Comparison of ENCODE assay signal across 8 mouse cellular contexts in genomic region chr16:38558221-38558748, GRCm38 (mm10). TPM values are rescaled to one million over a fixed set of nuclear protein-coding genes. Genes with fewer than 3 reads are reported as not detected.
DNase-seq lines count a peak whose midpoint lies in the region; ATAC-seq and TF ChIP-seq lines count a peak whose summit lies in the region.

TSS of gene Tmem39a (plus strand) at chr16:38558698.

- H3K9ac ChIP-seq in midbrain, embryonic 14.5 days (replicated peaks; ENCODE audit: low read length), result no peak within 1 kb of the TSS

- H3K9me3 ChIP-seq in midbrain, embryonic 14.5 days (ENCODE audit: control insufficient read depth, low read length), result no peaks in the 10 kb centered on the region

- peaks cover 5% of the 10 kb centered on the region; the same call in 1 of the 2 replicates for H3K27me3 ChIP-seq in midbrain, embryonic 14.5 days (ENCODE audit: control insufficient read depth, insufficient read depth, low read length)

- no peak for TF ChIP-seq CTCF in left cerebral cortex, adult 2 months (IDR thresholded peaks at IDR 0.05)
- no peak for TF ChIP-seq CTCF in brain, embryonic 14.5 days (IDR thresholded peaks at IDR 0.05; ENCODE audit: borderline replicate concordance, extremely low read depth, insufficient read depth, insufficient read length)

- WGBS in midbrain, embryonic 14.5 days, result 89% methylated on average over 3 of the region's 3 CpGs

- no peak for ATAC-seq in midbrain, embryonic 14.5 days (ENCODE audit: low FRiP score, low TSS enrichment)

- DNase-seq in left cerebral cortex, adult 2 months (ENCODE audit: extremely low spot score in 1 of 2, low spot score in 2 of 2), result no peak
- no peak for DNase-seq in left cerebral cortex, adult 9 months (ENCODE audit: low spot score in 2 of 2)
- no peak for DNase-seq in brain, embryonic 14.5 days (ENCODE audit: low read depth)
- DNase-seq in heart, adult 18-20 months, result no peak
- no peak for DNase-seq in layer of hippocampus, postnatal 10 days (ENCODE audit: low spot score in 2 of 2)
- no peak for DNase-seq in midbrain, embryonic 14.5 days
- no peak for DNase-seq in urinary bladder, postnatal 4 days (ENCODE audit: low spot score in 2 of 2)
- no peak for DNase-seq in Muller cell, postnatal 12 days (ENCODE audit: inconsistent ontology term)

- no peak within 1 kb of the TSS for H3K27ac ChIP-seq in left cerebral cortex, adult 2 months
- H3K27ac ChIP-seq in midbrain, embryonic 14.5 days (replicated peaks; ENCODE audit: low read depth, low read length), result no peak within 1 kb of the TSS

- intact Hi-C loops in left cerebral cortex, adult 2 months (cut with DNase I), result no loop called here

- no peaks in the 10 kb centered on the region for H3K36me3 ChIP-seq in midbrain, embryonic 14.5 days (ENCODE audit: control insufficient read depth, insufficient read depth, low read length)

- no peak for TF ChIP-seq POLR2A in brain, embryonic 14.5 days (IDR thresholded peaks at IDR 0.05; ENCODE audit: borderline replicate concordance, extremely low read depth, insufficient read depth, insufficient read length, poor library complexity, severe bottlenecking)

- H3K4me2 ChIP-seq in midbrain, embryonic 14.5 days (ENCODE audit: low read length), result no peak within 1 kb of the TSS

- no peaks in the 10 kb centered on the region for H3K4me1 ChIP-seq in midbrain, embryonic 14.5 days (ENCODE audit: control insufficient read depth, insufficient read depth, low read length)

- H3K4me3 ChIP-seq in left cerebral cortex, adult 2 months, result no peak within 1 kb of the TSS
- H3K4me3 ChIP-seq in midbrain, embryonic 14.5 days (replicated peaks; ENCODE audit: low read depth, low read length), result no peak within 1 kb of the TSS

RNA-seq across cellular contexts. Expression of gene Tmem39a, which starts in this region (rescaled TPM):
- total RNA-seq in left cerebral cortex, adult 2 months (2021), result 10 to 100 TPM; 23.5 to 24.9 TPM
- polyA plus RNA-seq in brain, embryonic 14.5 days (2012; rRNA removed), result 86.0 and 112 TPM in 2 replicates
- 10 to 100 TPM; 19.1 to 23.9 TPM for total RNA-seq in heart, adult 18-20 months (2021)
- total RNA-seq in layer of hippocampus, postnatal 10 days (2021), result 10 to 100 TPM; 24.3 to 25.3 TPM
- polyA plus RNA-seq in midbrain, embryonic 14.5 days (2014; fragmentation: Nextera tagmentation; extraction: Ambion mirVana), result 35.6 and 38.6 TPM in 2 replicates
